Mouse (Mus musculus) naive thymus-derived CD4-positive, alpha-beta T cell, adult 2 months (primary cell): Measurements from ENCODE around the gene Cc2d1a.

Experiments
- DNase-seq: peaks from one replicate; pipeline ENCODE4 v3.0.0-alpha.2; 2011; ENCODE audit warnings: low read depth

Gene Cc2d1a

GRCm38 (mm10) chr8:84147769-84148530 is at the start of gene Cc2d1a, which contains the start of gene 4930432K21Rik:
Gene Cc2d1a (minus strand): TSS chr8:84147936.
Gene 4930432K21Rik (plus strand): TSS chr8:84148025.
- DNase-seq, result peak; percentile 98

- DNase-seq, result peak; percentile 95
Observed at GRCm38 (mm10) chr8:84197141-84197921, 49.6 kb upstream of the Cc2d1a start.

GRCm38 (mm10) chr8:84194224-84194743 is 46.5 kb upstream of the Cc2d1a start:
- DNase-seq, result peak; percentile 24

GRCm38 (mm10) chr8:84193566-84193965 is 45.8 kb upstream of the Cc2d1a start:
- peak; percentile 79 for DNase-seq

GRCm38 (mm10) chr8:84193161-84193560 is 45.4 kb upstream of the Cc2d1a start:
- DNase-seq, result no peak

- peak; percentile 83 for DNase-seq
Observed at GRCm38 (mm10) chr8:84192555-84192954, 44.8 kb upstream of the Cc2d1a start.

GRCm38 (mm10) chr8:84192023-84192422 is 44.3 kb upstream of the Cc2d1a start:
- no peak for DNase-seq

- no peak for DNase-seq
Observed at GRCm38 (mm10) chr8:84190191-84190867, 42.6 kb upstream of the Cc2d1a start.

- no peak for DNase-seq
Observed at GRCm38 (mm10) chr8:84189603-84190002, 41.9 kb upstream of the Cc2d1a start.

- no peak for DNase-seq
Observed at GRCm38 (mm10) chr8:84188671-84189070, 40.9 kb upstream of the Cc2d1a start.

GRCm38 (mm10) chr8:84187065-84187755 is 39.5 kb upstream of the Cc2d1a start:
- DNase-seq, result peak; percentile 81

GRCm38 (mm10) chr8:84186547-84186946 is 38.8 kb upstream of the Cc2d1a start:
- peak; percentile 93 for DNase-seq

GRCm38 (mm10) chr8:84185117-84185516 is 37.4 kb upstream of the Cc2d1a start, which contains the start of gene Nanos3:
Gene Nanos3 (minus strand): TSS chr8:84185217.
- DNase-seq, result no peak

- DNase-seq, result peak; percentile 40
Observed at GRCm38 (mm10) chr8:84184085-84185043, 36.6 kb upstream of the Cc2d1a start.

- DNase-seq, result peak; percentile 45
Observed at GRCm38 (mm10) chr8:84183261-84184084, 35.7 kb upstream of the Cc2d1a start.

GRCm38 (mm10) chr8:84182833-84183232 is 35.1 kb upstream of the Cc2d1a start:
- peak; percentile 35 for DNase-seq

- DNase-seq, result peak; percentile 60
Observed at GRCm38 (mm10) chr8:84180530-84181190, 32.9 kb upstream of the Cc2d1a start.

- DNase-seq, result no peak
Observed at GRCm38 (mm10) chr8:84179946-84180345, 32.2 kb upstream of the Cc2d1a start.

- no peak for DNase-seq
Observed at GRCm38 (mm10) chr8:84178592-84178991, 30.9 kb upstream of the Cc2d1a start.
